Mouse (Mus musculus) erythroblast, embryonic 14.5 days (primary cell): ENCODE data around the gene Lrch1.

Experiments used
- GATA1 ChIP-seq: IDR thresholded peaks from 2 replicates; pipeline ENCODE4 v1.6.1; 2012; ENCODE audit warnings: low read length, inconsistent platforms, mixed read lengths
- TAL1 ChIP-seq: IDR thresholded peaks from 3 replicates; pipeline ENCODE4 v1.6.1; 2012; ENCODE audit warnings: low read length, inconsistent platforms, mixed read lengths

GRCm38 (mm10) chr14:74868188-74868901, 79.3 kb downstream of the Lrch1 start:
- TF ChIP-seq GATA1: no peak
- TF ChIP-seq TAL1: no peak
